Mouse (Mus musculus): Measurements from ENCODE around the gene Camkmt. TPM values are rescaled to one million over a fixed set of nuclear protein-coding genes. Genes with fewer than 3 reads are reported as not detected.

Gene Camkmt
- polyA plus RNA-seq, 1 experiment = 5.9 TPM

DNA sequence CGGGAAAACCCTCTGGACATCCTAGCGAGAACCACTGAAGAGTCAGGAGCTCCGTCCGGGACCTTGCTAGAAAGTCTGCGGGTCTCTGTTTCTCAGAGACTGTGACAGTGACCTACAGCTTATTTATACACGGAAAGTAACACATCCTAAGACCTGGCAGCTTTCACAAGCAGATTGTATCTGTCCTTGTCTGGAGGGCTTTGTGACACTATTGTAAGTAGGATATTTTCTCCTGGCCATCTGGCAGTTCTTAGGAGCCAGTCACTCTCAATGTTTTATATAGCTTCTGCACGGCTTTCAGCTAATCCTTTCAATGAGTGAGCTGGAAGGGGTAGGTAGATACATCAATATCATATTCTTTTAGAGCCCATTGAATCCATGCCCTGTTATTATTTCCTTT lies 218.2 kb downstream of the Camkmt start:
- Histone ChIP-seq H3K36me3 (ENCODE audit: control insufficient read depth, insufficient read depth, low read length) (no peaks in the 10 kb centered on the region), H3K27me3 (ENCODE audit: control insufficient read depth, insufficient read depth, low read length) (no peaks in the 10 kb centered on the region), H3K4me3 (ENCODE audit: low read depth, low read length) (no peak overlapping the region), H3K27ac (ENCODE audit: insufficient read depth, low read depth, low read length) (no peak overlapping the region), H3K4me1 (ENCODE audit: control insufficient read depth, insufficient read depth, insufficient read length, low read length) (no peaks in the 10 kb centered on the region)
- 81% methylated on average over 7 of the region's 7 CpGs for whole genome bisulfite sequencing
- TF ChIP-seq CTCF (IDR thresholded peaks at IDR 0.05; ENCODE audit: extremely low read depth, insufficient read length, insufficient replicate concordance, low read depth, low read length) (no peak), POLR2A (IDR thresholded peaks at IDR 0.05; ENCODE audit: low read depth, low read length) (no peak)

DNA sequence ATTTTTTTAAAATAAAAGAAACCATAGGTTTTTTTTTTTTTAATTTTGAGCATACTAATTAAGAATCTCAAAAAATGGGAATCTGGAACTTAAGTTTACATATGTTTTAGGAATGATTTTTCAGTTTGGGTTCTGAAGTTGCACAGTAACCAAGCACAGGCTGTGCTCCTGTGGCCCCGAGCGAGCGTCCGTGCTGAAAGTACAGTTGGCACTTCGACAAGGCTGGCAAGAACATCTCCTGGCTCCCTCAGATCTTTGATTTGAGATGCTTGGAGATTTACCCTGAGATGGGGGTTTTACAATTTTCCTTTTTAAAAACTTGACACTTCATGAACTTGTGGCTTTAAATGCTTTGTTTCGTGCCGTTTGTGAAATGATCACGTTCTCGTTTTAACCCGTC lies 218.7 kb downstream of the Camkmt start:
- Histone ChIP-seq H3K27me3 (ENCODE audit: control insufficient read depth, insufficient read depth, low read length) (no peaks in the 10 kb centered on the region), H3K36me3 (ENCODE audit: control insufficient read depth, insufficient read depth, low read length) (no peaks in the 10 kb centered on the region), H3K27ac (ENCODE audit: insufficient read depth, low read depth, low read length) (no peak overlapping the region), H3K4me1 (ENCODE audit: control insufficient read depth, insufficient read depth, insufficient read length, low read length) (no peaks in the 10 kb centered on the region), H3K4me3 (ENCODE audit: low read depth, low read length) (no peak overlapping the region)
- 88% methylated on average over 10 of the region's 10 CpGs for WGBS
- TF ChIP-seq CTCF (IDR thresholded peaks at IDR 0.05; ENCODE audit: extremely low read depth, insufficient read length, insufficient replicate concordance, low read depth, low read length) = no peak
- TF ChIP-seq POLR2A (IDR thresholded peaks at IDR 0.05; ENCODE audit: low read depth, low read length) = no peak

- 84% methylated on average over 13 of the region's 13 CpGs for WGBS
Measured at GRCm38 (mm10) chr17:85311348-85311747, 221.0 kb downstream of the Camkmt start.

DNA sequence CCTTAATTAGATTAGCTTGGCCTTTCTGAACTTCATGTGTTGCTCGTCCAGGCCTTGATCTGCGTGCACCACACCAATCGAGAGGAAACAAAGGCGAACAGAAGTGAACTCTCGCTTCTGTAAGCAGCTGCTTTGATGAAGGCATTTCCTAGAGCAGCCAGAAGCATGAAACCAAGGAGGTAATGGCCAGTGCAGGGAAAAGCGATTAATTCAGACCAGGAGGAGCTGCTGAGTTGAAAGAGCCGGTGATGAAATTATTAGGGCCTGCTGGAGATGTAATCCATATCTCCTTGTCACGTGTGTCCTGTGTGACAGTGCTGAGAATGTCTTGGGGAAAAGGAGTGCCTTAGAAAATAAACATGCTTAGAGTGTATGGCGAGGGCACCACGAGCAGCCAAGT lies 228.0 kb downstream of the Camkmt start:
- Histone ChIP-seq H3K27ac (ENCODE audit: insufficient read depth, low read depth, low read length) (no peak overlapping the region), H3K27me3 (ENCODE audit: control insufficient read depth, insufficient read depth, low read length) (no peaks in the 10 kb centered on the region)
- 78% methylated on average over 10 of the region's 10 CpGs for WGBS

More at GRCm38 (mm10) chr17:85311348-85311747, 221.0 kb downstream of the Camkmt start:
- Histone ChIP-seq H3K36me3 (ENCODE audit: control insufficient read depth, insufficient read depth, low read length) (no peaks in the 10 kb centered on the region), H3K4me1 (ENCODE audit: control insufficient read depth, insufficient read depth, insufficient read length, low read length) (no peaks in the 10 kb centered on the region), H3K27ac (ENCODE audit: insufficient read depth, low read depth, low read length) (no peak overlapping the region), H3K27me3 (ENCODE audit: control insufficient read depth, insufficient read depth, low read length) (no peaks in the 10 kb centered on the region), H3K4me3 (ENCODE audit: low read depth, low read length) (no peak overlapping the region)
- TF ChIP-seq CTCF (IDR thresholded peaks at IDR 0.05; ENCODE audit: extremely low read depth, insufficient read length, insufficient replicate concordance, low read depth, low read length) = no peak
- no peak for TF ChIP-seq POLR2A (IDR thresholded peaks at IDR 0.05; ENCODE audit: low read depth, low read length)

GRCm38 (mm10) chr17:85319779-85320300 lies 229.5 kb downstream of the Camkmt start:
- no peaks in the 10 kb centered on the region for H3K27me3 ChIP-seq (ENCODE audit: control insufficient read depth, insufficient read depth, low read length)
- H3K4me1 ChIP-seq (ENCODE audit: control insufficient read depth, insufficient read depth, insufficient read length, low read length) = no peaks in the 10 kb centered on the region
- no peak overlapping the region for H3K4me3 ChIP-seq (ENCODE audit: low read depth, low read length)
- no peak for TF ChIP-seq CTCF (IDR thresholded peaks at IDR 0.05; ENCODE audit: extremely low read depth, insufficient read length, insufficient replicate concordance, low read depth, low read length)
- no peak for TF ChIP-seq POLR2A (IDR thresholded peaks at IDR 0.05; ENCODE audit: low read depth, low read length)
- H3K27ac ChIP-seq (ENCODE audit: insufficient read depth, low read depth, low read length) = no peak overlapping the region
- H3K36me3 ChIP-seq (ENCODE audit: control insufficient read depth, insufficient read depth, low read length) = no peaks in the 10 kb centered on the region
- WGBS = 61% methylated on average over 8 of the region's 8 CpGs

More for the DNA sequence above, 228.0 kb downstream of the Camkmt start:
- no peaks in the 10 kb centered on the region for H3K4me1 ChIP-seq (ENCODE audit: control insufficient read depth, insufficient read depth, insufficient read length, low read length)
- TF ChIP-seq POLR2A (IDR thresholded peaks at IDR 0.05; ENCODE audit: low read depth, low read length) (no peak), CTCF (IDR thresholded peaks at IDR 0.05; ENCODE audit: extremely low read depth, insufficient read length, insufficient replicate concordance, low read depth, low read length) (no peak)
- no peaks in the 10 kb centered on the region for H3K36me3 ChIP-seq (ENCODE audit: control insufficient read depth, insufficient read depth, low read length)
- H3K4me3 ChIP-seq (ENCODE audit: low read depth, low read length) = no peak overlapping the region

- 91% methylated on average over 10 of the region's 10 CpGs for WGBS
- Histone ChIP-seq H3K4me1 (ENCODE audit: control insufficient read depth, insufficient read depth, insufficient read length, low read length) (no peaks in the 10 kb centered on the region), H3K27me3 (ENCODE audit: control insufficient read depth, insufficient read depth, low read length) (no peaks in the 10 kb centered on the region), H3K27ac (ENCODE audit: insufficient read depth, low read depth, low read length) (no peak overlapping the region), H3K4me3 (ENCODE audit: low read depth, low read length) (no peak overlapping the region), H3K36me3 (ENCODE audit: control insufficient read depth, insufficient read depth, low read length) (no peaks in the 10 kb centered on the region)
- TF ChIP-seq CTCF (IDR thresholded peaks at IDR 0.05; ENCODE audit: extremely low read depth, insufficient read length, insufficient replicate concordance, low read depth, low read length) (no peak), POLR2A (IDR thresholded peaks at IDR 0.05; ENCODE audit: low read depth, low read length) (no peak)
Measured at GRCm38 (mm10) chr17:85328901-85329300, 238.5 kb downstream of the Camkmt start.

- Histone ChIP-seq H3K27me3 (ENCODE audit: control insufficient read depth, insufficient read depth, low read length) (no peaks in the 10 kb centered on the region), H3K4me1 (ENCODE audit: control insufficient read depth, insufficient read depth, insufficient read length, low read length) (no peaks in the 10 kb centered on the region), H3K4me3 (ENCODE audit: low read depth, low read length) (no peak overlapping the region), H3K36me3 (ENCODE audit: control insufficient read depth, insufficient read depth, low read length) (no peaks in the 10 kb centered on the region), H3K27ac (ENCODE audit: insufficient read depth, low read depth, low read length) (no peak overlapping the region)
- TF ChIP-seq POLR2A (IDR thresholded peaks at IDR 0.05; ENCODE audit: low read depth, low read length) = no peak
- no peak for TF ChIP-seq CTCF (IDR thresholded peaks at IDR 0.05; ENCODE audit: extremely low read depth, insufficient read length, insufficient replicate concordance, low read depth, low read length)
- WGBS = 82% methylated on average over 10 of the region's 10 CpGs
Measured at GRCm38 (mm10) chr17:85335464-85335863, 245.1 kb downstream of the Camkmt start.

Data from small intestine, adult 2 months (tissue).